Mouse (Mus musculus): Measurements from ENCODE around the gene Man1b1. TPM values are rescaled to one million over a fixed set of nuclear protein-coding genes. Genes with fewer than 3 reads are reported as not detected.

The Man1b1 gene
- polyA plus RNA-seq, 1 experiment, result 20.5 TPM

GRCm38 (mm10) chr2:25326036-25326435 lies 6.1 kb upstream of the Man1b1 start:
- 73% methylated on average over 2 of the region's 2 CpGs for WGBS
- H3K27ac ChIP-seq (ENCODE audit: insufficient read depth, low read depth, low read length), result no peak overlapping the region
- no peaks in the 10 kb centered on the region for H3K4me1 ChIP-seq (ENCODE audit: control insufficient read depth, insufficient read depth, insufficient read length, low read length)
- H3K4me3 ChIP-seq (ENCODE audit: low read depth, low read length), result no peak overlapping the region
- H3K36me3 ChIP-seq (ENCODE audit: control insufficient read depth, insufficient read depth, low read length), result no peaks in the 10 kb centered on the region
- H3K27me3 ChIP-seq (ENCODE audit: control insufficient read depth, insufficient read depth, low read length), result no peaks in the 10 kb centered on the region
- TF ChIP-seq POLR2A (IDR thresholded peaks at IDR 0.05; ENCODE audit: low read depth, low read length), result no peak
- TF ChIP-seq CTCF (IDR thresholded peaks at IDR 0.05; ENCODE audit: extremely low read depth, insufficient read length, insufficient replicate concordance, low read depth, low read length), result no peak

DNA sequence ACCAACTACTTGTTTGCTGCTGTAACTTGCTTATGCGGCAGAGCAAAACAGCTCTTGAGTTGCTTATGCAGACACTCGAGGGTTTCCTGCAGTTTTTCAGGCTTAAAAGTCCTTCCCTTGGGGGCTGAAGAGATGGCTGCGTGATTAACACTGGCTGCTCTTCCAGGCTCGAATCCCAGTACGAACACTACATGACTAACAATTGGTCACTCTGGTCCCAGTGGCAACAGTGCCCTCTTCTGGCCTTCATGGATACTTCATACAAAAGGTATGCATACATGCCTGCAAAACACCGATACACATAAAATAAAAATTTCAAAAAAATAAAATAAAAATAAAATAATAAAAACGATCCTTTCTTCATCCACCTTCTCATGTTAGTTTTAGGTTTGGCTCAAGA lies 3.7 kb upstream of the Man1b1 start:
- Histone ChIP-seq H3K4me1 (ENCODE audit: control insufficient read depth, insufficient read depth, insufficient read length, low read length) (peaks cover 6% of the 10 kb centered on the region; the same call in 1 of the 2 replicates), H3K4me3 (ENCODE audit: low read depth, low read length) (no peak overlapping the region), H3K36me3 (ENCODE audit: control insufficient read depth, insufficient read depth, low read length) (no peaks in the 10 kb centered on the region), H3K27me3 (ENCODE audit: control insufficient read depth, insufficient read depth, low read length) (no peaks in the 10 kb centered on the region), H3K27ac (ENCODE audit: insufficient read depth, low read depth, low read length) (no peak overlapping the region)
- peak; percentile 57; the same call in 1 of the 2 replicates for TF ChIP-seq CTCF (IDR thresholded peaks at IDR 0.05; ENCODE audit: extremely low read depth, insufficient read length, insufficient replicate concordance, low read depth, low read length)
- no peak for TF ChIP-seq POLR2A (IDR thresholded peaks at IDR 0.05; ENCODE audit: low read depth, low read length)
- WGBS, result 36% methylated on average over 7 of the region's 7 CpGs

DNA sequence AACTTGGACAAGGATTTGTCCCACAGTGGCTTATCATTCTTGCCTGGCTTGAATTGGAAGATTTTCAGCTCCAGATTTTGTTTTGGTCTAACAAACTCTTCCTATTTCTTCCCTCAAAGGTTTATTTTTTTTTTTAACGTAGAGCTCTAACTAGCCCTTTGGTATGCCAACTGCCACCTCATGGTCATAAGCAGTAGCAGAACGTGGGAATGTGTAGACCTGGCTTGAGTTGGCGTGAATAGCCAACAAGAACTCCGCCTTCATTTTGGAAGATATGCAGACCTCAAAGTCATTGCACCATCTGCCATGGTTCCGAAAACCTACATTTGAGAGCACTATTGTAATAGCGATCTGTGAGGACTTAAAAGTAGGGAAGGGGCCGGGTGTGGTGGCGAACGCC lies 668 bp upstream of the Man1b1 start:
- Histone ChIP-seq H3K27me3 (ENCODE audit: control insufficient read depth, insufficient read depth, low read length) (no peaks in the 10 kb centered on the region), H3K27ac (ENCODE audit: insufficient read depth, low read depth, low read length) (no peak overlapping the region), H3K36me3 (ENCODE audit: control insufficient read depth, insufficient read depth, low read length) (peaks cover 17% of the 10 kb centered on the region), H3K4me3 (ENCODE audit: low read depth, low read length) (peak overlapping the region; percentile 85), H3K4me1 (ENCODE audit: control insufficient read depth, insufficient read depth, insufficient read length, low read length) (peaks cover 10% of the 10 kb centered on the region; the same call in 1 of the 2 replicates)
- WGBS, result 45% methylated on average over 9 of the region's 9 CpGs
- no peak for TF ChIP-seq POLR2A (IDR thresholded peaks at IDR 0.05; ENCODE audit: low read depth, low read length)
- no peak for TF ChIP-seq CTCF (IDR thresholded peaks at IDR 0.05; ENCODE audit: extremely low read depth, insufficient read length, insufficient replicate concordance, low read depth, low read length)

GRCm38 (mm10) chr2:25333569-25333968 lies 1.4 kb downstream of the Man1b1 start:
- H3K4me3 ChIP-seq (ENCODE audit: low read depth, low read length), result no peak overlapping the region; the same call in 1 of the 2 replicates
- TF ChIP-seq CTCF (IDR thresholded peaks at IDR 0.05; ENCODE audit: extremely low read depth, insufficient read length, insufficient replicate concordance, low read depth, low read length), result no peak
- no peak for TF ChIP-seq POLR2A (IDR thresholded peaks at IDR 0.05; ENCODE audit: low read depth, low read length)
- no peak overlapping the region for H3K27ac ChIP-seq (ENCODE audit: insufficient read depth, low read depth, low read length)
- H3K27me3 ChIP-seq (ENCODE audit: control insufficient read depth, insufficient read depth, low read length), result no peaks in the 10 kb centered on the region
- peaks cover 13% of the 10 kb centered on the region; the same call in 1 of the 2 replicates for H3K4me1 ChIP-seq (ENCODE audit: control insufficient read depth, insufficient read depth, insufficient read length, low read length)
- peaks cover 30% of the 10 kb centered on the region for H3K36me3 ChIP-seq (ENCODE audit: control insufficient read depth, insufficient read depth, low read length)
- WGBS, result 70% methylated on average over 2 of the region's 2 CpGs

DNA sequence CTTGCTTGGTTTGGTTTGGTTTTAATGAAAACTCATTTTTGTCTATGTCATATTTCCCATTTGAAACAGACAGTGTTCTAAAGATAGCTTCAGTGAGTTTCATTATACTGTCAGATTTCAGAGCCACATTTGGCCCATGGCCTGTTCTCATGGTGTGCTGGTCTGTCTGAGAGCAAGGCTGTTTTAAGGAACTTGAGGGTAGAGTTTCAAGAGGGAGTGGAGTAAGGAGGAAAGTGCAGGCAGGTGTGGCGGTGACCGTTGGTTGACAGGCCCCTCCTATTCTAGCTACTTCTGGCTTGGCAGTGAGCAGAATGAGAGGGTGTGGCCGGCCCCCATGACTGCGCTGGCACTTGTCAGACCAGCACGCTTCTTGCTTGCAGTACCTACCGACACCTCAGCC lies 6.2 kb downstream of the Man1b1 start:
- Histone ChIP-seq H3K27me3 (ENCODE audit: control insufficient read depth, insufficient read depth, low read length) (no peaks in the 10 kb centered on the region), H3K4me1 (ENCODE audit: control insufficient read depth, insufficient read depth, insufficient read length, low read length) (peaks cover 8% of the 10 kb centered on the region; the same call in 1 of the 2 replicates), H3K4me3 (ENCODE audit: low read depth, low read length) (no peak overlapping the region), H3K36me3 (ENCODE audit: control insufficient read depth, insufficient read depth, low read length) (peaks cover 65% of the 10 kb centered on the region), H3K27ac (ENCODE audit: insufficient read depth, low read depth, low read length) (peak overlapping the region; percentile 72)
- TF ChIP-seq CTCF (IDR thresholded peaks at IDR 0.05; ENCODE audit: extremely low read depth, insufficient read length, insufficient replicate concordance, low read depth, low read length), result no peak
- TF ChIP-seq POLR2A (IDR thresholded peaks at IDR 0.05; ENCODE audit: low read depth, low read length), result no peak
- 19% methylated on average over 6 of the region's 6 CpGs for WGBS

DNA sequence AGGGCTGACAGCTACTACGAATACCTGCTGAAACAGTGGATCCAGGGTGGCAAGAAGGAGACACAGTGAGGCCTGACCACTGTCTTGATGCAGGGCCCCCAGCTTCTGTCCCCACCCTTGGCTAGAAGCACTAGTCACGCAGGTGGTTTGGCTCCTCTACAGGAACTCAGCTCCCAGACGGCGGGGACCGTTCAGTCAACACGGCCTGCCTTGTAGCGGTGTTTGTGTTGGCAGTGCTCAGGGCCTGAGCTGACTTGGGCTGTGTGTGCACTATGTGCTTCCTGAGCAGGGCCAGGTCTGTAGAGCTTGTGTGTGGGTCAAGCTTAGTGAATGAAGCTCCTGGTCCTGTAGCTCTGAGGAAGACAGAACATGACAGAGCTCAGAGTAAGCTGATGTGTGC lies 16.0 kb downstream of the Man1b1 start:
- WGBS, result 68% methylated on average over 7 of the region's 7 CpGs
- Histone ChIP-seq H3K4me3 (ENCODE audit: low read depth, low read length) (no peak overlapping the region), H3K36me3 (ENCODE audit: control insufficient read depth, insufficient read depth, low read length) (peaks cover 83% of the 10 kb centered on the region), H3K4me1 (ENCODE audit: control insufficient read depth, insufficient read depth, insufficient read length, low read length) (no peaks in the 10 kb centered on the region), H3K27ac (ENCODE audit: insufficient read depth, low read depth, low read length) (no peak overlapping the region), H3K27me3 (ENCODE audit: control insufficient read depth, insufficient read depth, low read length) (no peaks in the 10 kb centered on the region)
- TF ChIP-seq POLR2A (IDR thresholded peaks at IDR 0.05; ENCODE audit: low read depth, low read length), result no peak
- TF ChIP-seq CTCF (IDR thresholded peaks at IDR 0.05; ENCODE audit: extremely low read depth, insufficient read length, insufficient replicate concordance, low read depth, low read length), result no peak

DNA sequence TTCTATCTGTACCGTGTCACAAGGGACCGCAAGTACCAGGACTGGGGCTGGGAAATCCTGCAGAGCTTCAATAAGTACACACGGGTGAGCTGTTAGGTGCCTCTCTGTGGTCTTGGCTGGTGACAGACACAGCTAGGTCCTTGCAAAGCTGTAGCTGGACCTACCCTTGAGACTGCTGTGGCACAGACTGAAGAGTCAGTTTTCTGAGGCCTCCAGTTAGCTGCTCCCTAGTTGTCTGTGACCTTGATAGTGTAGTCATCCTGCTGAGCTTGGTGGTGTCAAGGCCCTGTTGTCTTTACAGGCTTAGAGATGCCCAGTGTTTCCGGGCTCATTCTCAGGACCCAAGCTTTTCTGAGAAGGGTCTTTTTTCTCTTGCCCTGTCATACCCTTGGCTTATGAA lies 17.4 kb downstream of the Man1b1 start:
- H3K27ac ChIP-seq (ENCODE audit: insufficient read depth, low read depth, low read length), result no peak overlapping the region
- no peak overlapping the region for H3K4me3 ChIP-seq (ENCODE audit: low read depth, low read length)
- no peak for TF ChIP-seq CTCF (IDR thresholded peaks at IDR 0.05; ENCODE audit: extremely low read depth, insufficient read length, insufficient replicate concordance, low read depth, low read length)
- H3K36me3 ChIP-seq (ENCODE audit: control insufficient read depth, insufficient read depth, low read length), result peaks cover 75% of the 10 kb centered on the region
- no peaks in the 10 kb centered on the region for H3K4me1 ChIP-seq (ENCODE audit: control insufficient read depth, insufficient read depth, insufficient read length, low read length)
- H3K27me3 ChIP-seq (ENCODE audit: control insufficient read depth, insufficient read depth, low read length), result no peaks in the 10 kb centered on the region
- 95% methylated on average over 4 of the region's 4 CpGs for WGBS
